Mouse (Mus musculus) CD4-positive helper T cell, adult 2 months (primary cell): ENCODE results near the gene Edar.
A peak's percentile ranks its signal among the peaks of the same experiment; 100 is the strongest.

Experiments
- DNase-seq: peaks from one replicate; pipeline ENCODE4 v3.0.0-alpha.2; 2012; ENCODE audit warnings: low read depth, missing footprints, low spot score

Edar gene

DNA sequence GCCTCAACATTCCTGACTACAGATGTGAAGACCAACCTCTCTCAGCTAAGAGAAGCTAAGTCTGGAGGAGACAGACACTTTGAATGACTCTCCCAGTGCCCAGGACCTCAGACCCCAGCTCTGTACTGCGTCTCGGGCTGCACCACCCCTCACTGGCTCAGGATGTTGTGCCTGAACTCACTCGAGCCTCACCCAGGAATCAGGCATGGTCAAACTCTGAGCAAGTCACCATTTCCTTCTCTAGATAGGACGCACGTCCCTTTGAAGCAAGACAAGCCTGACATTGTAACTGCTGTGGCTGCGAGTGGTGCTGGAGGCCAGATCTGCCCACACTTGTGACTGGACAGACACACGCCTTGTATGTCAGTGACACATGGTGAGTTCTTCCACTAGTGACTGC, 73.5 kb downstream of the Edar start:
- no peak for DNase-seq

DNA sequence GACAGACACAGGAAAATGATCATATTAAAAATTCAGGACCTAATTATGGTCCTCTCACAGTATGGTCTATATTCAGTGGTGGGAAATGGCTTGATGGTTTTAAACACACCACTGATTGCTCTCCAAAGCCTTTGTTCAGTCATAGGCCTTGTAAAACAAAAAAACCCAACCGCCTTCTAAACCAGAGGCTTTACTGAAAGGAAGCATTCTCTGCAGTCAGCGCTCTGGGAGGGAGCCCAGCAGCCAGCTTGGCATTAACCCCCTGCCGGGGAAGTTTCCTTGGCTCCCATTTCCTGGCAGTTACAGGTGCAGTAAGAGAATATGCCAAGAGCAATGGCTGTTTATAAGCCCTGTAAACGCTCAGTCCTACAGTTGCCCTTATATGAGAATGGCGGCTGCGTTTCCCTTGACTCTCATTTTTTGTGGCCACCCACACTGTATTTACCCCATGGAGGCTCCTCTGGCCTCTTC, 74.0 kb downstream of the Edar start:
- no peak for DNase-seq

DNA sequence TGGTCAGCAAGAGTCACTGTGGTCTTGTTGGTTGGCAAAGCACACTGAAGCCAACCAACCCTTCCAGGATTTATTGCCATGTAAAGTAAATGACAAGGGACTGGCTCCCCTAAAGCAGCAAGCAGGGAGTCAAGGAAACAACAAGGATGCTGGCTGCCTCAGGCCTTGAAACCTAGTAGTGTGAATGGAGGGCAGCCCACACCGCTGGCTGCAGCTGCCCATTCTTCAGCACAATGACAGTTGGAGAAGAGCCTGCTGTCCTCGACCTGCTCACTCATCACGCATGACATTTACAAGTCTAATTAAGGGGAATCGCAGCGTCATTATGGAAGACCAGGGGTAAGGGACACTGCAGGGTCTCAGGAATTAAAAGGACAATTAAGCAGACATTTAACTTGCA, 74.5 kb downstream of the Edar start:
- DNase-seq: no peak

DNA sequence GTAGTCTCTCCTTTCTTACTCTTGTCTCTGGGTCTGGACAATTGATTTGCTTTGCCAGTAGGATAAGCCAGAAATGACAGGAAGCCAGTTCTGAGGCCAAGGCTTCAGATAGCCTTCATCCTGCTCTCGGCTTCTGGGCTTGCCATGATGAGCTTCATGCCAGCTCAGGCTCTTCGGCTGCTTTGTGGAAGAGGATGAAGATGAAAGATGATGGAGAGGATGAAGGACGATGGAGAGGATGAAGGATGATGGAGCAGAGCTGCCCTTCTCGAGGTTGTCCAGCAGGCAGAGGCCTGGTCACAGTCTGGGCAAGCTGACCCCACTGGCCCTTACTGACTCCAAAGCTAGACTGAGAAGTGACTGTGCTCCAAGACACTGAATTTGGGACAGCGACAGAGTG, 75.3 kb downstream of the Edar start:
- no peak for DNase-seq

DNA sequence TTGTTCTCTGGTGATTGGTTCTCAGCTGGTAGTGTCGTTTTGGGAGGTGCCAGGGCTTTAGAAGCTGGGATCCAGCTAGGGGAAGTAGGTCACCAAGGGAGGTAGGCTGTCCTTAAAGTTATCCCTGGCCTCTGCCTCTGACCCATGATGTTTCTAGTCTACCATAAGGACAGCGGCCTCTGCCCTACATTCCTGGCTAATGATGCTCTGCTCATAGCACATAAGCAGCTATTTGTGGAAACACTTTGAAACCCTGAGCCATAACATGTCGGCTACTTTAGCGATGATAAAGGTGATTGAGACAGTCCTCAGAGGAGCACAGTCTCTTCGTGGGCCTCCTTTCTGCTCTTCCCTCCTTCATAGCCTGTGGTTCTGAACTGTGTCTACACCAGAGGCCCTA, 79.6 kb downstream of the Edar start:
- no peak for DNase-seq

DNA sequence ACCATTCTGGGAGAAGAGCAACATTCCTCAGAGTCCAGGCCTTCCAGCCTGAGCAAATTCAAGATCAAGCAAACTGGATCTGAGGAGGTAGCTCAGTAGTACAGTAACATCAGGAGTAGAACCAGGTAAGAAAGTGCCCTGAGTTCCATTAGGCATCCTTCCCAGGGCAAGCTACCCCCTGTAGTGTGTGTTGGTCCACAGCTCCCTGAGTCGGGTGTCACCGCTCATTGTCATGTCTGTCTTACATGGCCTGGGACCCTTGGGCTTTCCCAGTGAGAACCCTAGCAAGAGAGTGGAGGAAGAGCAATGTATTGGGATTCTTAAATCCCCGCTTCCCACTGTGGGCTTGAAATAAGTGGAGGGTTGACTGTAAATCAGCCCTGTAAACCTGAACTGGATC, 80.3 kb downstream of the Edar start:
- no peak for DNase-seq

DNA sequence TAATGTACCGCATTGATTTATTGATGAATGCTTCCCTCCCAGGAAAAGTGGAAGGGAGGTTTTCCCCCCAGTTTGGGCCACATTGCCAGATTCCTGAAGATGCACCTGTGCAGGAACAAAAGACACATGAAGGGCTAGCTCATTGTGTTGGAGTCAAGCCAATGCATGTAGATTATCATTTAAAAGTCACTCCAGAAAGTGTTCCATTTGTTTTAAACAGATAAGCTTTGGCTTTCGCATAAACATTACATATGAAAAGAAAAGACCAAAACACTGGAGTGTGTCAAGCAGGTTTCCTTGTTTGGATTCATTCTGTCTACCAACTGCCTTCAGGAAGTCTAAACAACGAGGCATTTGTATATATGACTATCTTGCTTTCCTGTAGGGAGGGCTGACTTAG, 81.0 kb downstream of the Edar start:
- no peak for DNase-seq

DNA sequence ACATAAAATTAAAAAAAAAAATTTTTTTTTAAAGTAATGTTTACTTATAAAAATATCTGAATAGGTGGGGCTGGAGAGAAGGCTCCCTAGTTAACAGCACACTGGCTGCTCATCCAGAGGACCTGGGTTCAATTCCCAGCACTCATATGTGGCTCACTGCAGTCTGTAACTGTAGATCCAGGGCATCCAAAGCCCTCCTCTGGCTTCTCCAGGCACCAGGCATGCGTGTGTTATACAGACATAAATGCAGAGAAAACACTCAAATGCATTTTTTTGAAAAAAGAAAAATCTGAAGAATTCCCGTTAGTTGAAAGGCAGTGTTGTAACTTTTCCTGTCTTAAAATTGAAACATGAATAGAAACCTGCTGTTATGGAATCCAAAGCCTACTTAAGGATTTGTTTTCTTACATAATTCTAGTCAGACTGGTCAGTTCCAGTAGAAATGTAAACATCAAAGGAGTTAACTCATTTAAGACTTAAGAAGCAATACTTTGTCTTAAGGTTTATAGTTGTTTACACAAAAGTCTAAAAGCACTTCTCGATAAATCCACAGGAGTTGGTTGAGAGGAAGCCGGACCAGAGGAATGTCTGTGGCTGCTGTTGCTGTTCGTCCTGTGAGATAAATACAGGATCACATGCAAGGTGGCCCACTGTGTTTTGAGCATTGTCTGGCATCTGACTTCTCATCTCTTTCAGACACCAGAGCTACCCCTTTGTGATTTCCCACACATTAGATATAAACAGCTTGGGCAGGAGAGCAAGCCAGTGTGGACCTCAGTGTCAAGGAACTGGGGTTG, 89.8 kb downstream of the Edar start:
- DNase-seq: no peak

DNA sequence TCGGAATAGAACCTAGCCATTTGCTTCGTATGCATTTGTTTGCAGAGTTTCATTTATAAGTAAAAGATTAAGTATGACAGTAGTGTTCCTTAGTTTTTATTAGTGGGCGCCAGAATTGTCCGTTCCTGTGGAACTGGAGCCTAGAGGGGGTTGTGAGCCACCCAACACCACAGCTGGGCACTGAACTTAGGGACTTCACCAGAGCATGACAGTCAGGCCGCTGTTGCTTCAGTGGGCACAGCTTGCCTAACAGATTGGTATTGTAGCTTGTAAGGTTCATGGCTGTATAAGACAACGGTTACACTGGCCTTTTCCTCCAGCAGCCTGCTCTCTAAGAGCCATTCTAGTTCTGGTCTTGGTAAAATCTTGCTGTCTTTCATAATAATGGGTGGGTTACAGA, 114.9 kb downstream of the Edar start:
- no peak for DNase-seq

DNA sequence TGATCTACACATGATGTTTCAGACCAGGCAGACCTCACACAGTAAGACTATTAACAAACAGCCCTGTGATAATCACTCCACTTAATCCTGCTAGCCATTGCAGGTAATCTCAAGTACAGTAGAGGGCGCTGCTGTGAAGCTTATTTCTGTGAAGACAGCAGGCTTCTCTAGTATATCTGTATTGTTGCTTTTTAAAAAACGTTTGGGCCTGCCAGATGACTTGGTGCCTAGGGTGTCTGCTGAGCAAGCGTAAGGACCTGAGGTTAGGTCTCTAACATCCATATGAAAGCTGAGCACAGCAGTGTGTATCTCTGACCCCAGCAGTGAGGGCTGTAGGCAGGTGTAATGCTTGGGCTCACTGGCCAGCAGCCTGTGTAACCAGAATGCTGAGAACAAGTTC, 115.6 kb downstream of the Edar start:
- peak; percentile 35 for DNase-seq

DNA sequence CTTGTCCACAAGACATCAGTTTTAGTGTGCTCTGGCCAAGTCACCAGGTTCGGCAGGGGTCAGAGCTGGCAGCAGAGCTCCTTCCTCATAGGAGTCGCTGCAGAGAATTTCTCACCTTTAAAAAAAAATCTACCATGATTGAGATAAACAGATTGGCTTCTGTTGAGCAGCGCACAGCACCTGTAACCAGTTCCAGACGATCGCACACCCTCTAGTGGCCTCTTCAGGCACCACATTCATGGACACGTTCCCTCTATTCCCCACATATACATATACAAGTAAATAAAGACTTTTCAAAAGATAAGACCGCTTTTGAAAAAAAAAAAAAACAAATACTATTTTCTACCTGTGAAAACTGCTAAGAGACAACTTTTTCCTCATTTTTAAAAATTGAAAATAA, 116.4 kb downstream of the Edar start:
- DNase-seq: peak; percentile 53

DNA sequence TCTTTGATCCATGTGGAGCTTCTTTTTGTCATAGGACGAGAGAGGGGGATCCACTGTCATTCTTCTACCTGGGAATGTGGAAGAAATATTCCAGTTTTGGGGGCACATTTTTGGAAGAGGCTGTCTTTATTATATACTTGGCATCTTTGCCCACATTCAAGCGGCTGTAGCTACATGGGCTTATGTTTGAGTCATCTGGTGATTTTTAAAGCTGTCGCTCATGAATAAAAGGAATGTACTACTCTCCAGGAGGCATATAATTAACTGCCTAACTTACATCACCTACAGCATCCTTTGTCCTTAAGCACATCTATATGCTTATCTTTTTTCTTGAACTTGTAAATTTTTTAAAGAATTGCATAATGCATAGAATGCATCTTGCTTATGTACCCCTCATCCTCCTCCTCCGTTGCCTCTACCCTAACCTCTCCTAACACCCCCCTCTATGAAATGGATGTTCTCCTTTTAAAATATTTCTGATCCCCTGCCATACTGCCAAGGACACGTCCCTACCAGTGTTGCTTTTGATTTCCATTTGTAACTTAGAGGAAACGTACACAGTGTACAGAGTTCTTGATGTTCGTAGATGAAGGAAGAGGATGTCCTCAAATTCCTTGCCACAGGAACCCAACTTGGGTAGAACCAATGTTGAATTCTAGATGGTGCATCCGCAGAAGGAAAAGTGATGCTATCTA, 120.6 kb downstream of the Edar start:
- DNase-seq: no peak
